Mouse (Mus musculus): ENCODE results near the gene Akap6.

Akap6 gene

DNA sequence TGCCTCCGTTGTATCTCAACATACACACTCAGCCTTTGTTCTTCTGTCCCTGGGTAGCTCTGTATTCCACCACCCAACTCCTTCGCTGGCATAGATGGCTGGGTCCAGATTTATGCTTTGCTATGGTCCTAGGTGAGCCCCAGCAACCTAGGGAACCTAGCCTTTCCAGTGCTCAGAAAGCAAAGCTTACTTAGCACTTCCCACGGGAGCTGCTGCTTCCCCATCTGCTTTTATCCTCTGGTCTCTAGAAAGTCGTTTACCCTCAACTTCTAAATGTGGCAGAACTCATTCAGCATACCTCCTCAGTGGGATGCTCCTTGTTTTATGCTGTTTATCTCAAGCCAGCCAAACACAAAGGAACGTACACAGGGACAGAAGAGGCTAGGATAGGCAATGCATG, 329.7 kb downstream of the Akap6 start:
- in situ Hi-C loops (cut with MboI, MseI), result no loop called here

DNA sequence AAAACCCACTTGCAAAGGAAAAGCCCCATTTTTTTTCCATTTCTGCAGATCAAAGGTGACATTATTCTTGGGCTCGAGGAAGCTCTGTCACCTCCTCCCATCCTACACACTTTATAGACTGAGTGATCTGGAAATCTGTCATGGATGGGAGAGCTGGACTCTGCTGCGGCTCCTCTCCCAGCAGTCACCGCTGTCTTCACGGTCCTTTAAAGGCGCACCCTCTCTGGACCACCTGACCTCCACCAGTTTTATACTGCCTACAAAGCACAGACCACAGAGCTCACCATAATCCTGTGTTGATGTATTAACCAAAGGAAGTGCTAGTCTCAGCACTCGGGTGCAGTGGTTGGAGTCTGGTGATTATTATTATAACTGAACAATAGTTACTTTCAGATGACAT, 330.7 kb downstream of the Akap6 start:
- in situ Hi-C loops (cut with MboI, MseI), result no loop called here

DNA sequence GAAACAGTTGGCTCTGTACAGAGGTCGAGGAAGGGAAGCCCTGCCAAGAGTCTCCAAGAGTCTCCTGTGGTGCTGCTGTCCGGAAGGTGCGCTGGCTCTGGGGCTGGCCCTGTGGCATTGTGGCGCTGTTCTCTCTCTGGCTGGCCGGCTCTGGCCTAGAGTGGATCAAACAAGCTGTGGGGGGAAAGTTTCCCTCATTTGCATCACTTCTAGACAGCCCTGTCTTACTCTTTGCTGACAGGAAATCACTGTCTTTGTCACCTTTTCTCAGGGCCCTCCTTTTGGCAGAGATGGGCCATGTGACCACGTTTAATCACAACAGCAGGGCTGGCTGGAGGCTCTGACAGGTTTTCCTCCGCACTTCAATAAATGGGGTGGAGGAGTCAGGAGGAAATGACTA, 333.6 kb downstream of the Akap6 start:
- in situ Hi-C loops (cut with MboI, MseI), result no loop called here

GRCm38 (mm10) chr12:53033404-53033913, 334.3 kb downstream of the Akap6 start:
- in situ Hi-C loops (cut with MboI, MseI), result no loop called here

DNA sequence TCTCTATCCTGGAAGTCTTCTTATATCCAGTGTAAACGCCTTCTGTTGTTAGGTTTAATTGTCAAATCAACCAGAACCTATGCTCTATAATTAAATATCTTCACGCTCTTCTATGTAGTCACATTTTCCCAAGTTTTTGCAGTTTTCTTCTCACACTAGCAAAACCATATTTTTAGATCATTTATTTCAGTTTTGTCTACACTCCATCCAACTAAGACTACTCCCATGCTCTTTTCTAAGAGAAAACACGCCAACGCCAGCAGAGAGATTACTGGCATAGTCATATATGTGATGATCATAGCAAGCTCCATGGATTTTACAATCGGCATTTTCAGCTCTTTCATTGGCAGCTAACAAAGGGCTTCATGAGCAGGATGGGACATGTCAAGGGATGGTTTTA, 341.5 kb downstream of the Akap6 start:
- in situ Hi-C loops (cut with MboI, MseI), result no loop called here

- in situ Hi-C loops (cut with MboI, MseI), result no loop called here
These were observed 343.6 kb downstream of the Akap6 start for GRCm38 (mm10) chr12:53042739-53043138.

DNA sequence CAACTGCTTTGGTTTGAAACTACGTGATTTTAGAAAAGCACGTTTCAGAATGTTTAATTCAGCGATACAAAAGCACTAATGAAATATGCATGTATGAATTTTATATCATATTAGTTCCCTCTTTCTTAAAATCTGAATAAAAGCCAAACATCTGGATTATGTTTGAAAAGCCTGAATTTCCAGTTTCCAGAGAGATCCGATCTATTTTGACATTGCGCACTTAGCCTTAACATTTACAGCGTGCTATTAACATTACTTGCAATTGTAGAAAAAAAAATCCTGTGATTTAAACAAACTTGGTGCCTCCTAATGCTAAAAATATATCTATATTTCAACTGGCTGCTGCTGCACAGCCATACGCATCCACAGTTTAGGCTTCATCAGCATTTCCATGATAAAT, 358.4 kb downstream of the Akap6 start:
- in situ Hi-C loops (cut with MboI, MseI), result no loop called here

DNA sequence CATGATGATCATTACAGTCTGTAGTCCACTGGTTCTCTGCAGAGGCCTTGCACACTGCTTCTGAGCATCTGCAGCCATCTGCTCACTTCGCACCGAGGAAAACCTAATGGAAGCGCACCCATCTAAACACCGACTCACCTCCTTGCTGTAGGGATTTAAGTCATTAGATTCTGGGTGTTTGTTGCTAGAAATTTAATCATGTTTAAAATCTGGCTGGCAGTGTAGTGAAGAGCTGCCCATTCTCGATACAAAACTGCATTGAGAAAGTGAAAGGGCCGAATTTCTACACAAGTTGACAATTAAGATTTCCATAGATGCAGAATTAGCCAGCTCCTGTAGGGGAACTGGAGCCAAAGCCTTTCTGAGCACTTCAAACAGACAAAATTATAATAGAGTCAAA, 361.7 kb downstream of the Akap6 start:
- in situ Hi-C loops (cut with MboI, MseI), result no loop called here

DNA sequence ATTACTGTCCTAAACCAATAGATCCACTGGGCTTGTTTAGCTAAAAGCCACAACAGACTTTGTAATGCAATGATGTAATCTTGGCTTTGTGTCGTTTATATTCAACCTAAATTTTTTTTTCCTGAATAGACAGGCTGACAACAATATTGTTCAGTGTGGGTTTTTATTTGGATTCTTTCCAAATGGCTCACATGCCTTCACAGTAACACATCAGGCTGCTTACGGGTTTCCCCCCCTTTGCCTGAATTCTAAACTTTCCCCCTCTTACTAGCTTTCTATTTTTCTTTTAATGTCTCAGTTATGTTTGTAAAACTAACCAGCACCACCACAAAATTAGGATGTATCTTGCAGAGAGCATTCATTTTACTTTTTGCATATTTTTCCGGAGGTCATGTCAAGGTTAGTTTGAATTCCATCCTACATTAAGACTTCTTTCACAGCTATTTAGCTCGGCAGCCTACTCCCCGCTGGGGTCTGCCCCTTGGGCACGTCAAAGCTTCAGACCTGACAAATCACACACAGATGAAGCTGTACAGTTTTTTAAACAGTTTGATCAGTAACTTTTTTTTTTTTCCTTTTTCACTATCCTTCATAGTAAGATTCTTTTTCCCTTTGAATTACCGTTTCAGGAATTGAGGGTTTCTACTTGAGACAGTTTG, 362.4 kb downstream of the Akap6 start:
- in situ Hi-C loops (cut with MboI, MseI), result no loop called here

GRCm38 (mm10) chr12:53063003-53063402, 363.8 kb downstream of the Akap6 start:
- in situ Hi-C loops (cut with MboI, MseI), result no loop called here

- in situ Hi-C loops (cut with MboI, MseI), result no loop called here
These were observed 365.1 kb downstream of the Akap6 start for GRCm38 (mm10) chr12:53064241-53064760.

GRCm38 (mm10) chr12:53065031-53065785, 366.0 kb downstream of the Akap6 start:
- in situ Hi-C loops (cut with MboI, MseI), result no loop called here

GRCm38 (mm10) chr12:53066321-53066720, 367.1 kb downstream of the Akap6 start:
- in situ Hi-C loops (cut with MboI, MseI), result no loop called here

- in situ Hi-C loops (cut with MboI, MseI), result no loop called here
These were observed 371.7 kb downstream of the Akap6 start for GRCm38 (mm10) chr12:53070907-53071306.

- in situ Hi-C loops (cut with MboI, MseI), result no loop called here
These were observed 377.6 kb downstream of the Akap6 start for GRCm38 (mm10) chr12:53076595-53077400.

- in situ Hi-C loops (cut with MboI, MseI), result no loop called here
These were observed 386.6 kb downstream of the Akap6 start for GRCm38 (mm10) chr12:53085789-53086188.

DNA sequence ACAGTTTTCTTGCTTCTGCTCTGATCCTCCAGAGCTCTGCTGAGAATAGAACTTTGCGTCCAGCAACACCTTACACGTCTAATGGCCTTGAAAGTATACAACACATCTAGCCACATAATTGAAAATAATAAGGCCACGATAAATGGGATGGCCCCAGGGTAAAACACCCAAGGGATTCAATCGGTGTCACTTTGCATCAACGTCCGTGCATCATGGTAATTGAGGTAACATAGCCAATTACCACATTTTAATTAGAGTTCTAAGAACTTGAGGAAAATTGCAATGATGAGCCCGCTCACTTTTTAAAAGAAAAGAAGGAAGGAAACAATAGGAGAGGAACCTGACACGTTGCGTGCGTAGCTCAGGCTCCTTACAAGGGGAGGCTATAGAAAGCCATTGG, 413.1 kb downstream of the Akap6 start:
- in situ Hi-C loops (cut with MboI, MseI), result no loop called here

DNA sequence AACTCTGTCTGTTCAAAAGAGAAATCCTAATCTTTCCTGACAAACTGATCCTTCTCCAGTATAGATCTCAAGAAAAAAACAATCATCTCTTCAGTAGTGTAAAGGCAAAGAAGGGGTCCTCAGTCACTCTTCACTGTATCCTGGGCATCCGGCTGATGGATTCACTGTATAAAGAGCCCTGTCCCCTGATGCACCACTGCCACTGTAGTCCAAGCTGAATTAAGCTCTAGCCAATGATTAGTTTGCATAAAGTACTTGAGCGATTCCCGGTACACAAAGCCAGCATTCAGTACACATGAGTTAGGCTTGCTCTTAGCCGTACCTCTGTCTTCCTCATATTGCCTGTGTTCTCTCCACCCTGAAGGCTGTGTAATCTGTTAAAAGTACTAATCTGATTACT, 420.2 kb downstream of the Akap6 start:
- in situ Hi-C loops (cut with MboI, MseI), result no loop called here

GRCm38 (mm10) chr12:53124131-53124530, 424.9 kb downstream of the Akap6 start:
- in situ Hi-C loops (cut with MboI, MseI), result no loop called here

GRCm38 (mm10) chr12:53124696-53125095, 425.5 kb downstream of the Akap6 start:
- in situ Hi-C loops (cut with MboI, MseI), result no loop called here

DNA sequence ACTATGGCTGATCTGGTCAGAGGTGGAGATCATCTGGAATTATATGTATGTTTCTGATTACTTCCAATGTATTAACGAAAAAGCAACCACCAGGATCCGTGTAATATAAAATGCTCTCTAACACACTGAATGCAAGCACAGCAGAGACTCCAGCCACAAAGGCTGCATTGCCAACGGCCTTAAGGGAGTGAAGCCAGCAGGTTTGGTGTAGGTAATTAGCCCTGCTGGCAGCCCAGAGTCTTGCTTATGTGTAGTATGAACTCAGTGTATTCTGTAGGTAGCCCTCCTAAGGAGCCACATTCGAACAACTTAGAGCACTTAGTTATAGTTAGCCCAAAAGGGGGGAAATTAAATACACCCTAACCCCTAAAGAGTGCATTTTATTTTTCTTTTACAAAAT, 426.1 kb downstream of the Akap6 start:
- in situ Hi-C loops (cut with MboI, MseI), result no loop called here

- in situ Hi-C loops (cut with MboI, MseI), result no loop called here
These were observed 435.0 kb downstream of the Akap6 start for GRCm38 (mm10) chr12:53134196-53134595.

Measured in T-helper 2 cell (primary cell).